Mouse (Mus musculus): ENCODE data around the gene Ecm2.

- no peak for TF ChIP-seq CTCF (IDR thresholded peaks at IDR 0.05; ENCODE audit: low read depth)
- TF ChIP-seq EP300 (IDR thresholded peaks at IDR 0.05; ENCODE audit: low read depth) = no peak
These were observed 52.3 kb downstream of the Ecm2 start for GRCm38 (mm10) chr13:49556924-49557323.

Data from liver, postnatal 0 days (tissue).